Mouse (Mus musculus) ES-E14 (cell line): Measurements from ENCODE around the gene Eif1ad.

Source experiments
- CHD2 ChIP-seq: IDR thresholded peaks from 2 replicates; pipeline ENCODE4 v1.6.1; 2014; ENCODE audit warnings: mild to moderate bottlenecking, low read depth, low read length, inconsistent platforms
- HCFC1 ChIP-seq: IDR thresholded peaks from 2 replicates; pipeline ENCODE4 v1.6.1; 2012; ENCODE audit warnings: low read length, inconsistent platforms, borderline replicate concordance; ENCODE audit not compliant: insufficient read depth
- MAFK ChIP-seq: IDR thresholded peaks from 2 replicates; pipeline ENCODE4 v1.6.1; 2014; ENCODE audit warnings: mild to moderate bottlenecking, low read depth, low read length, inconsistent platforms; ENCODE audit not compliant: insufficient read depth
- ZC3H11A ChIP-seq: IDR thresholded peaks from 2 replicates; pipeline ENCODE4 v1.6.1; 2012; ENCODE audit warnings: low read depth, mild to moderate bottlenecking, inconsistent platforms, low read length, borderline replicate concordance
- ZNF384 ChIP-seq: IDR thresholded peaks from 2 replicates; pipeline ENCODE4 v1.6.1; 2012; ENCODE audit warnings: low read depth, low read length, inconsistent platforms

GRCm38 (mm10) chr19:5365751-5366150, 790 bp upstream of the Eif1ad start:
- TF ChIP-seq CHD2, result no peak
- TF ChIP-seq ZC3H11A, result no peak
- no peak for TF ChIP-seq HCFC1
- TF ChIP-seq MAFK, result no peak
- TF ChIP-seq ZNF384, result peak; percentile 66; the same call in 1 of the 2 replicates
